Mouse (Mus musculus): ENCODE results near the gene Gpr1.
"Not testable (repeated sequence)": the region's sequence is repeated elsewhere in the genome, so short reads cannot be mapped to it uniquely, and the experiment has no call there.

Gene Gpr1

DNA sequence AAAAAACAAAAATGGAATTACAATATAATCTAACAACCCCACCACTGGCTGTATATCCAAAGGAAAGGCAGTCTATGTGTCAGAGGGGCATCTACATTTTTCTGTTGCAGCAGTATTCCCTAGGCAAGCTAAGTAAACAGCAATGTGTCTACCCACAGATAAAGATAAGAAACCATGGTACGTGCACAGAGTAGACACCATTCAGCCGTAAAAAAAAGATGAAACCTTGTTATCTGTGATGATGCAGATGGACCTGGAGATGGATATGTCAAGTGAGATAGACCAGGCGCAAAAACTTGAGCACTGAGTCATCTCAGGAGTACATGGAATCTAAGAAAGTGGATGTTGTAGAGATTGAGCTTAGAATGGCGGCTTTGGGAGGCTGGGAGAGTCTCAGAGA, 10.7 kb upstream of the Gpr1 start:
- peak; percentile 19 for DNase-seq (ENCODE audit: extremely low read depth, low read depth)

DNA sequence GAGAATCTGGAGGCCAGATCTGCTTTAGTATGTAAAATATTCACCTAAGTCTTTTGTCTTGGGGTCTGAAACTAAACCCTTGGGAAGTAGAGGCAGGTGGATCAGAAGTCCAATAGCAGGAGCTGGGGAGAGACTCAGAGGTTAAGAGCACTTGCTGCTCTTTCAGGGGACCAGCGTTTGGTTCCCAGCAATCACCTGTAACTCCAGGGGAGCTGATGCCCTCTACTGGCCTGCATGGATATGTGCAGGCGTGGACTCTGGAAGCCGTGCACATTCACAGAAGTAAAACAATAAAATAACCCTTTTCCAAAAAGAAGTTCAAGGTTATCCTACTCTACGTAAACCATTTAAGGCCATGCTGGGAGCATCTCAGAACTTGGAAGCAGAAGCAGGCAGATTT, 4.9 kb upstream of the Gpr1 start:
- no peak for DNase-seq (ENCODE audit: extremely low read depth, low read depth)

DNA sequence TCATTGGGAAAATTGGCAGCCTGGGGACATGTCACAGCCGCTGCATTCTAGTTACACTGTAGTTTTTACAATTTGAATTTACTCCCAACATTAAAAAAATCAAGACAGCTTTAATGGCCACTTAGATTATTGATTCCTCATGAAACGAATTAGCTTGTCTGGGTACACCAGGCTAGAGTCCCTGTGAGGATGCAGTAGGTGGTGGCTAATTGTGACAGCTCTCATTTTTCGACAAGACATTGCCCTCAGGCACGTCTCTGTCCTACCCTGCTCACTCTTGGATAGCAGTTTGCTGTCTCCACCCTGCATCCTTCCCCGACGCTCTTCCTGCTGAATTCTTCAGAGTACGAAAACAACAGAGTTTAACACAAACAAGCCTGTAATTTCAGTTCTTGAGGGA, 288 bp upstream of the Gpr1 start:
- no peak for DNase-seq (ENCODE audit: extremely low read depth, low read depth)

DNA sequence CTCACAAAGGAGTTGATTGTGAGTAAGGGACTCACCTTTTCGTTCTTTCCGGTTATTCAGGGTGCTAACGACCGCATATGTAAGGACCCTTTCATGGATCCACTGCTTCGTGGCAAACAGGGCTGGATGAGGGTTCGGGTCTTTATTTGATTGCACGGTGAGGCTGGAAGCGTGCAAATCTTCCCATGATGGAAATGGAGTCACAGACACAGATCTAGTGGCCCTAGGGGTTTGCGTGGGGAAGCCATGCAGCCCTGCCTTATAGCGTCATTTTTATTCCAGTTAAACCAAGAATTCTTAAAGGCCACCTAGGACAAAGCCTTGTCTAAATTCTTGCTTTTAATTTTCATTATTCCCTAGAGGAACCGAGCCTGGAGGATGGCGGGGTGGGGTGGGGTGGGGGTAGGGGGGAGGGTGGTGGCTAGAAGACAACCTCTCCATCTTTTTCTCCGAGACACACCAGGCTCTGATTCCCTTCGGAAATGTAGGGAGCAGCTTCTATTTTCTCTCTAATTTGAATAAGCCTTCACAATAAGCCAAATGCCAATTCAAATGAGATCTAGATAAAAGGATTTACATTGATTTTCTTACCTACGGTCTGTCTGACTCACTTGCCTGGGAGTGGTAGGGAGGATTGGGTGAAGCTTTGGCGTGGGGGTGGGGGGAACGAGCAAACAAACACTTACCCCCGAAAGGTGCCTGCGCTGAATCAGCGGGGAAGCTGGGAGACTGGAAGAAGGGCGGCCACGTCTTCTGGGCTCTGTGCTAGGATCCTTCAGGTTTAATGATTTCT, 669 bp downstream of the Gpr1 start:
- DNase-seq (ENCODE audit: extremely low read depth, low read depth) = no peak

DNA sequence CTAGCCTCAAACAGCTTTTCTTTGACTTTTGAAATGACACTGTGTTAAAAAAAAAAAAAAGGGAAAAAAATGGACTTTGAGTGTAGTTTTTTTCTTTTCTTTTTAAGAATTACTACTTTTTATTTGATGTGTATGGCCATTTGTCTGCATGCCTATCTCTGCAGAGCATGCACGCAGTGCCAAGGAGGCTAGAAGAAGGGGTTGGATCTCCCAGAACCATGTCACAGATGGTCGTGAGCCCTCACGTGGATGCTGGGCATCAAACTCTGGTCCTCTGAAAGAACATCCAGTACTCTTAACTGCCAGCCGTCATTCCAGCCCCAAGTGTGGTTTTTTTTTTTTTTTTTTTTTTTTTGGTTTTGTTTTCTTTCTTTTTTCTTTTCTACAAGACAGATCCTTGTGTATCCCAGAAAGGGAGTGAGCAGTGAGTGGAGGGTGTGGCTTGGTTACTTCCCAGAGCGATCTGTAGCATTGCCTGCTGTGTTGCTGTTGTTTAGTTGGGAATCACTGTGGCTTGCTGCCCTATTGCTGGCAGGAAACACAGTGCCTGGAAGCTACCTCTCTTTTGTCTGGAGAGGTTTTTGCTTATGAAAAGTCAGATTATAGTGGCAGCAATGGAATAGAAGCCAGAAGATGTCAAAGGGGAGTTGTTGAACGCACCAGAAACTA, 4.3 kb downstream of the Gpr1 start:
- no peak for DNase-seq (ENCODE audit: extremely low read depth, low read depth)

DNA sequence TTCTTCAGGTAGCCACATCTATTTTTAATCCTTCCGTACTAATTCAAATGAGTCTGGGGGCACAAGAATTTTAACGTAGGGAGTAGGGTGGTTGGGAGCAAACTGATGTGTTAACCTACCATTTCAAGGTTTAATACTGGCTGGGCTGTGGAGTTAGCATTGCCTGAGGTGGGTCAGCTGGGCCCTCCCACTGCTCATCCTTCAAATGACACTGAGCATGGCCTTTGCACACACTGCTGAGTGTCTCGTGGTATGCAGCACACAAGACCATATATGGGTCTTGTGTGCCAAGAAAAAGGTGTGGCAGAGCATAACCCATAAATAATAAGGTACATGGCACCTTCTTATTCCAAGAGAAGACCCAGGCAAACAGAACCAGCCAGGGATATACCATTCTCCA, 6.7 kb downstream of the Gpr1 start:
- DNase-seq (ENCODE audit: extremely low read depth, low read depth) = no peak

DNA sequence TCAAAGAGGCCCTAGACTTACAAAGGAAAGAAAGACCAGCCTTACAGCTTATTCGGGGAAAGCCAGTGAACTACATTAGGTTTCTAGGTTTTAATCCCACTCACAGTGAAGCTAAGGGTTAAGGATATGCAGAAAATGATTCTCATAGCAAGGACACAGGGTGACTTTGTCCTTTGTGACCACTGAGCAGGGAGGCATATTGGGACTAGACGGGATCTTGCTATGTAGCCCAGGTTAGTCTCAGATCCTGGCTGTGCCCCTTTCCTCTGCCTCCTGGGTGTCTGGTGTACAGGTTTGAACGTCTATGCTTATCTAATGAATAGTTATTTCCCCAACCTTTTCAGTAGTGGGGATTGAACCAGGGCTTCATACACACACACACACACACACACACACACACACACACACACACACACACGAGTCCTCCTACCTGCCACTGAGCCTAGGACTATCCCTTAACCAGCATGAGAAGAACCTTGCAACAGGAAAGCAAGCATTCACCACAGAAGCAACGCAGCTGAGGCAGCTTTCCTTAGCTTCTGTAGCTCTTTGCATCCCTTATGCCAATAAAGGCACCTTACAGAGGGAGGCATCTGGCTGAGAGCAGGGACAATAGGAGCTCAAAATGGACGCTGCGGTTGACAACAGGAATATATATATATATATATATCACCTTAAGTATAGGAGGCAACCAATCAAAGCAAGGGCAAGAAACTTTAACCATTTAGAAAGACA, 9.5 kb downstream of the Gpr1 start:
- DNase-seq (ENCODE audit: extremely low read depth, low read depth) = no peak

DNA sequence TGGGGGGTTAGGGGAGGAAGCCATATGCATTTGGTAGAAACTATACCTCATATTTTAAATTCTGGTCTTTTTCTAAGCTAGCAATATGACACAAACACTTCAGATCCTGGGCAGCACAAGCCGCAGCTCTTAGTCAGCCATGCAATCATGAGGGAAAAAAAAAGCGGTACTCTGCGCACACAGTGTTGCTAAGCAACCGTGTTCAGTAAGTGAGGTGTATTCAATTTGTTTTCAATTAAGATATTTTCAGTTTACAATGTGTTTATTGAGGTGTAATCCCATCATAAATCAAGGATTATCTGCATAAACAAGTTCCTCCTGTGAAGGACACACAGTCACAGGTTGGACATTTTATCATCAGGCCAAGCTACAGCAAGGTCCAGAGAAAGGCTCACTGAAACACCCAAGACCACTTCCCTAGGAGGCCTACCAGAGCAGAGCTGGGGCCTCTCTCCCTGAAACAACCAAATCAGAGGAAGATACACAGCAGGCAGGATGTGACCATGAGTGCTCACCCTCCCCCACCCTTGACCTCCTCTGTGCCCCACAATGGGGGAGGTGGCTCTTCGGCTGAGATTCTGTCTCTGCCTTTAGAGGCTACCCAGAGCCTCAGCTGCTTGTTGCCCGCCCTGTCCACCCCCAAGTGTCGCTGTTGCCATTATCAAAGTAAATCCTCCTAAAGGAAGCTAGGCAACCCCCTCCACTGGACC, 10.2 kb downstream of the Gpr1 start:
- DNase-seq (ENCODE audit: extremely low read depth, low read depth) = no peak

DNA sequence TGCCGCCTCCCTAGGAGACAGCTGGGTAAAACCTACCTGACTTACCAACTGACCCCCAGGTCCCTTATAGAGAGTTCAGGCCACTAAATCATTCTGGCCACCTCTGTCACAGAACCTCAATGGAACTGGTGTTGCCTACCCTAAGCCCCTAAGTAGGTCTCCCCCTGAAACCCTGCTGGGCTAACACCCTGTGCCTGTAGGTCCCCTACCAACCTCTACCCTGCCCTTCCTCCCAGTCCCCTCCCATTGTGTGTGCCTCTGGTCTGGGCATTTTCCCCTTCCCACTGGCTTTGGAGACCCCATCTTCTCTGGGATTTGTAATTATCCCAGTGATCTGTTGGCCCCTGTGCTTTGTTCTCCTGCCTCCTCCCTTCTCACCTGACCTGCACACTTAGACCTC, 10.9 kb downstream of the Gpr1 start:
- no peak for DNase-seq (ENCODE audit: extremely low read depth, low read depth)

DNA sequence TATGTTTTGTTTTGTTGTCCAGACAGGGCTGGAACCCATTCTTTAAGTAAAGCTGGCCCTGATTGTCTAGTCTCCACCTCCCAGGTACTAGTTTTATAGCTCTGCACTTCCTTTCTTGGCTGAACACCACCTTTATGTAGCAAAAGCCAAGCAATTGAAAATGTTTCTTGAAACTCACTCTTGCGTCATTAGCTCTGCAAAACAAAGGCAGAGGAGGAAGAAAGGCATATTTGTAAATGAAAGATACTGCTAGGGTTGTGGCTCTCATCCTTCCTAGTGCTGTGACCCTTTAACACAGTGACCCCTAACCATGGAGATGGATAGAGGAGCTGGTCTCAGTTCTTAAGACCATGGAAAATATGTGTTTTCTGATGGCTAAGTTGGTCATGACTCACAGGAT, 12.7 kb downstream of the Gpr1 start:
- no peak for DNase-seq (ENCODE audit: extremely low read depth, low read depth)

DNA sequence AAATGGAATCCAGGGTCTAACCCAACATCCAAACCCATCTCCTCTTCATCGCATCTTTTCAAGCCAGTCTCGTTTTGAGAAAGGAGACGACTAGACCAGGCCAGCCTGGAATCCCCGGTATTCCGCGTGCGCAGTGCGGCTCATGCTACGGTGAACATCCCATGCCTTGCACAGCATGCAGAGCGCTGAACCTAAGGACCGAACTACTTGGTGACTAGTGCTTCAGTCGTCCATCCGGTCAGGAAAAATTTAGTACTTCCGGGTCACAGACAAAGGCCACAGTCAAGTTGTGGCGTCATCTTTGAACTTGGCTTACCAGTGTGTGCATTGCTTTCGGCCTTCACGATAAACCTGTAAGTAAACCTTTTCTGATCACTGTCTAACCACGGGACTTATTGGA, 14.0 kb downstream of the Gpr1 start:
- no peak for DNase-seq (ENCODE audit: extremely low read depth, low read depth)

DNA sequence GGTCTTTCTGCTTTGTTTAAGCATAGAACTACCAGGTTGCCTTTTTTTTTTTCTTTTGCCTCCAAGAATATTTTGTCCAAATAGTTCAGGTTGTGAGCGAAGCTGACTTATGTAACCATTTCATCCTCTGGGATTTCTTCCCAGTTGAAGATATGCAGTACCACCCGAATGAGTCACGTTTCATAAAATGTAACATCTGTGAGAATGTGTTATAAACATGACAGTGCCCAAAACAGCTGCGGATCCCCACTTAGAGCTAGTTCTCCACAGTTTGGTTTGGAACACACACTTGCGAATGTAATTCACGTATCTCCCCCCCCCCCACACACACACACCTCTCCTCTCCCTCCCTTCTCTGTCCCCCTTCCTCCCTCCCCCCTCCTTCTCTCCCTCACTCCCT, 15.0 kb downstream of the Gpr1 start:
- DNase-seq (ENCODE audit: extremely low read depth, low read depth) = no peak

DNA sequence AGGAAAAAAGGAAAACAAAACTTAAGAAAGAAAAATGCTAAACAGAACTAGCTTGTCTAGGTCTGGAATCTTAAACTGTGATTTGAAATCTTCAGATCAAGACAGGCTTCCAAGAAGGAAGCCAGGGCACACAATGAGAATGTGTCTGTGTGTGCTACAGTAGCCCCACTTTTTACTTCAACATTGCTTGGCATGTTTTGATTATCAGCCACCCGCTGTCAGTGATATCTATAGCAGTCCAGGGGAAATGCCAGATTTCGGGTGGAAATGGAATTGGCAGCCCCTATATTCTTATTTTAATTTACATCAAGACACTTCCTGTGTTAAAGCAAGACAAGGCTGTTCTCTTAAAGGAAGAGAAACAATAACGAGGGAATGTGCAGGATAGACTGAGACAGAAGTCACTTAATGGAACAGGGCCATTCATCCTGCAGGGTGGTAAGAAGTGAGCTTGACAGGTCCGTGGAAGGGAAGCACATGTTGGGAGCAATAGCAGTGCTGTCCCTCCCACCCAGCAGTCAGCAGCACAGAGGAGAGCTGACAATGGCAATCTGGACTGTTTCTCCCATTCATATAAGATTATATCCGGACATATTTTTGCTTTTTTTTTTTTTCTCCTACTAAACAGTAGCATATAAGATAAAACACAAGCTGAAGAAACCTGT, 18.4 kb downstream of the Gpr1 start:
- DNase-seq (ENCODE audit: extremely low read depth, low read depth) = no peak

DNA sequence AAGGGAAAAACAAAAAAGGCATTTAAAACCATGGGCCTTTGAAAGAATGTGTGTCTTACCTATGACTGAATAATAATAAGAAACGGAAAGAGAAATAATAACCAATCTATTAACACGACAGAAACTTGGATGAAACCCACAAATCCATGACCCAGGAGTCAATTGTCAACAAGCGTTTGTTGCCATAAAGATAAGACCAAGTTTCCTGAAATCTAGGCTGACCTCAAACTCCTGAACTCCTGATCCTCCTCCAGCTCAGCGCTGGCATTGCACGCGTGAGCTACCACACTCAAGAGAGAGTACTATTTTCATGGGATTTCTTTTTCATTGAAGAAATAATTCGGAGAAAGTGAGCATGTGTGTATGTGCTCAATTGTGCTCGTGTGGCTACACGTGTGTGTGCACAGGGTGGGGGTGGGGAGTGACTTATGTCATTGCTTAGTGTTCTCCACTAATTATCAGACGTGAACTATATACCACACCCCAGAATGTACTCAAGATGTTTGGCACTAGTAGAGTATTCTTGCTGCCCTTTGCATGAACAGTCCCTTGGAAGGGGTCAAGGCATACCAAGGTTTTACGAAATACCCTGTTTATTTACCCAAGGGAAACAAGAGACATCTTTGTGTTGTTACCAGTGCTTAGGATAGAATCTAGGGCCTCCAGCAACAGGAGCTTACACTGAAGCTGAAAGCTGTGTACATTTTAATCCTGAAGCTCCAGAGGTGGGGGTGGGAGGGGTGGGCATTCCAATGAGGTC, 21.9 kb downstream of the Gpr1 start:
- no peak for DNase-seq (ENCODE audit: extremely low read depth, low read depth)

DNA sequence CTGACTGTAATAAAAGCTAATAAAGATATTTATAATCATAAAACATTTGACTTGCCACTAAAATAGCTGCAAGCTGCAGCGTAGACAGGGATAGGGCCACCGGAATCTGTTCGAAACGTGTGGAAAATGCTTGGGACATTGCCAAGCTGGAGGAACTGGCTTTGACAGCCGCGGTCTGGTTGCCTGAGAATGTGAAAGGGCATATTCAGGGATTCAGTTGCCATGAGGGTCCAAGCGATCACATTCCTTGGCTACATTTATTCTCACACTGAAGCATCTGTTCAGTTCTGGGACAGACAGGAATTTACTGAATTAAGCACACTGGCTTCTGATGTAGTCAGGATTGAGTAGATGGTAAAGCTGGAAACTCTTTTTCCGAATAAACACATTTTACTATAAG, 23.5 kb downstream of the Gpr1 start:
- no peak for DNase-seq (ENCODE audit: extremely low read depth, low read depth)

DNA sequence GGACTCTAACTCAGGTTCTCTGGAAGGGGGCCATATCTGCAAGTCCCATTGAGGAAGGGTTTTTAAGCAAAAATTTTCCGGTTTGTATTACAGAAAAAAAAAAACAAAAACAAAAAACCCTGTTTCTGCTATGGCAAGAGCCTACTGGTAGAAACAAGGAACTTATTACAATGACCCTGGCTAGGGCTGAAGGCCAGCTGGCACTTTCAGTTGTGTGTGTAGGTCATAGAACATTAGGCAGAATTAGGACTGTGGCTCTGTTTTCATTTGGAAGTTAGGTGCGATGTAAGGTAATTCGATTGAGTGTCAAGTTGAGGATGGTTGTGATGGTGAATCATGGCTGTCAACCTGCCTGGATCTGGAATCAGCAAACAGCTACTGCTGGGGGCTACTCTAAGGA, 25.8 kb downstream of the Gpr1 start:
- no peak for DNase-seq (ENCODE audit: extremely low read depth, low read depth)

DNA sequence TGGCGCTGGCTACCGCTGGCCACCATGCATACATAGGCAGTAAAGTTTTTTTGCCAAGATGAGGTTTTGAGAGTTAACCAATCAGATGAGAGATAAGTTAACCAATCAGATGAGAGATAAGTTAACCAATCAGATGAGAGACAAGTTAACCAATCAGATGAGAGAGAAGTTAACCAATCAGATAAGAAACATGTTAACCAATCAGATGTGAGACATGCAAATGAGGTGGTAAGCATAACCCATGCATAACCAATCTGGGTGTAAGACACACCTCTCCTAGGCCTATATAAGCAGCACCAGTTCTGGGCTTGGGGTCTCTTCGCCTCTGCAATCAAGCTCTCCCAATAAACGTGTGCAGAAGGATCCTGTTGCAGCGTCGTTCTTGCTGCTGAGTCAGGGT, 28.9 kb downstream of the Gpr1 start:
- not testable (repeated sequence) for DNase-seq (ENCODE audit: extremely low read depth, low read depth)

DNA sequence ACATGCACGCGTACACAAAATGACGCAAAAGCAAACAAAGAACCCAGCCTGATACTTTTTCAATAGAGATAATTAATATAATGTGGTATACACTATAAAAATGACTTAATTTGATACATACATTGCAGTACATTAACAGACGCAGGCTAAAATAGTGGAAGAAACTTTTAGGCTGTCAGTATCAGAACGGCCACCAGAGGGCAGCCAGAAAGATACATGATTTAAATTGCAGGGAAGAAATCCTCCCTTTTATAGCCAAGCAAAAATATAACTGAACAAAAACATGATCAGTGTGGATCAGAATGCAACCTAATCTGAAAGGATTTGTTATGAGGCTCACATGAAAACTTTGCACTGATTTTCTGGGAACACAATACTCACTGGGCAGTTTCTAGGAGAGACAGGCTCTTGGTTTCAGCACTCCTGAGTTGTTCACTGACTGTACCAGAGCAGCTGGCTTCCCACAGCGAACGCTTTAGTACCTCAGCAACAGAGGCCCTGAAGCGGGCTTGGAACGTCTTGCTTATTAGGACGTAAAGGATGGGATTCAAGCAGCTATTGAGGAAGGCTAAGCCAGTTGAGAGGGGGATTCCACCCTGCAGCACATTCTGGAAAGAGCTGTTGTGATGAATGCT, 31.6 kb downstream of the Gpr1 start:
- DNase-seq (ENCODE audit: extremely low read depth, low read depth) = peak; percentile 77

DNA sequence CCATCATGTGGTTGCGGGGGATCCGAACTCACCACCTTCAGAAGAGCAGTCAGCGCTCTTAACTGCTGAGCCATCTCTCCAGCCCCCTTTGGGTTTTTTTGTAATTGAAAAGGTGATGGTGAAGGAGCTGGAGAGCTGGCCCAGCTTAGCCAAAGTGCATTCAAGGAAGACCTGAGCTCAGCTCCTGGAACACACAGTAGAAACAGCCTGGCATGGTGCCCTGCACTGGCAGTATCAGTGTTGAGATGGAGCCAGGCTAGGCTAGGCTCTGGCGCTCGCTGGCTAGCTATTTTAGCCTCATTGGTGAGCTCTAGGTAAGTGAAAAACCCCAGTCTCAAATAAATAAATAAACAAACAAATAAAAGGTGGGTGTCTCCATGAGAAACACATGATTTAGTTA, 32.1 kb downstream of the Gpr1 start:
- DNase-seq (ENCODE audit: extremely low read depth, low read depth) = no peak

DNA sequence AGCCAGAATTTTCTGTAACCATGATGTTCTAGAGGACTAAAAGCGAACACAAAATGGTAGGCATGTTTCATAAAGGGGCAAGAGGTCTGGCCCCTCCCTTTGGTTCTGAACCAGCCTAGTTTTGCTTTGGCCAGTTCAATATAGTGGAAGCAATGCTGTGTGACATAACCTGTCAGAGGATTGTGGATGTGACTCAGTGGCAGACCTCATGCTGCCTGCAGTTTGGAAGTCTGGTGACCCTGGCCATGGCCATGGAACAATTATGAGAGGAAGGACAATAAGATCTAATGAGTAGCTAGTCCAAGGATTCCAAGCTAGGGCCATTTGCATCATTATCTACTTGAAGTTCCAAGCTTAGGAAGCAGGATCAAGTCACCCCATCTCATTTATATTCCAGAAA, 32.9 kb downstream of the Gpr1 start:
- no peak for DNase-seq (ENCODE audit: extremely low read depth, low read depth)
